Mouse (Mus musculus) fibroblast of lung, adult 2 months (primary cell): ENCODE measurements at regions not wholly inside any gene's neighbourhood (a gene's known extent, or its start where the extent isn't known, plus 50 kb on each side); places are given as distances from the start of the nearest gene placed in this dataset.

ENCODE experiments used
- DNase-seq: peaks from one replicate; pipeline ENCODE4 v3.0.0-alpha.2; 2011; ENCODE audit warnings: low read depth

- no peak for DNase-seq
Observed at GRCm38 (mm10) chr2:72825251-72825650, 155.0 kb downstream of the Sp3 start.

DNA sequence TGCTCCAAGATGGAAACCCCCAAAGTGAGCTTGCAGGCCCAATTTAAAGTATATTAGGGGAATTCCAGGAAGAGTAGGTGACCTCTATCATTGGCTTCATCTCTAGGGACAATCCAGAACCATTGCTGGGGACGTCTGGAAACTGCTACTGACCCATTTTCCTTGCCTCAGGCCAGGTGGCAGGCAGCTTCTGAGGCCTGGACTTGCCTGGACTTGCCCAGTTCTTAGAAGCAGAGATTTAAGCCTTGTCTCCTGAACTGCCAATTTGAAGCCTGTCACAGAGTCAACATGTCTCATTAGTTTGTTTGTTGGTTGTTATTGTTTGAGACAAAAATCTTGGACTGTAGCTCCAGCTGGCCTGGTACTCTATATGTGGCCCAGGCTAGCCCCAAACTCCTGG is 151.1 kb downstream of the Sp3 start:
- no peak for DNase-seq

DNA sequence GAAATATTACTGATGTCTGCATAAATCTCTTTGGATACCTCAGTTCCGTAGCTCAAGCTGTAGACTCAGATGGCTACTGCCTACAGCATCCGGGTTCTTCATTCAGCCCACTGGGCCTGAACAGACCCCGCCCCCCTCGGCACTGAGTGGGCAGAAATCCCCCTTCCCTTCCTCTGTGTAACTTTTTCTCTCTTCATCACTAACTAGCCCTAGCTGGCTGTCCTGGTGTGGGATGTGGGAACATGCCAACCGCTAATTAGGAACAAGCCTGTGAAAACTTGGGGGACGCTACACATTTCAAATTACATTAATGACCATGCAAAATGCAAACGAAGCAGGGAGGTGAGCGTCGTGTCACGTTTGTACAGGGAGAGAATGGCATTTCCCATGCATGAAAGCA is 147.5 kb downstream of the Sp3 start:
- DNase-seq, result no peak

DNA sequence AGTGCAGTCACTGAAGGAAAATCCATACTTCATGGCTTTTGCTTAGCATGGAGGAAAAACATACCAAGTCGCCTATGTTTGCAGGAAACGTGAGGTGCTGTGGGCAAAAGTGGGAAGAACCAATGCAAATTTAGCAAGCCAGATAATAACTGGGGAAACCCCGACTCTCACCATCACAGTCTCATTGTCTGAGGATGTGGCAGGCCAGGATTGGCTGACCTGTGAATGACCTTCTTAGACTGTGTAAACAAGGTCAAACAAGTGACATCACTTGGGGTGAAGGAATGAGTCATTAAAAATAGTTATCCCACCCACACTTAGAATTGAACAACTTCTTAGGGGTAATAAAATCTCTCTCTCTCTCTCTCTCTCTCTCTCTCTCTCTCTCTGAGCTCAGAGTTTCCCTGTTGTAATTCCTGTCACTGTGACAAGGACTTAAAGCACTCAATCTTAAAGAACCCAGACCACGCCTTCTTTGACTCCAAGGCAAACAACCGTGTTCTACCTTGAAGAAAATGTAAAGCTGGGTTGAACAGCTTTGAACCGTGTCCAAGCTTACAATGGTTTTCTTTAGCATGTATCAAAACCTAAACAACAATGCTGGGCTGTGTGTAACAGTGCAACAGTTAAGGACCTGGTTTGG is 142.0 kb downstream of the Sp3 start:
- DNase-seq, result no peak

- DNase-seq, result no peak
Observed at GRCm38 (mm10) chr2:72839673-72840072, 140.6 kb downstream of the Sp3 start.

DNA sequence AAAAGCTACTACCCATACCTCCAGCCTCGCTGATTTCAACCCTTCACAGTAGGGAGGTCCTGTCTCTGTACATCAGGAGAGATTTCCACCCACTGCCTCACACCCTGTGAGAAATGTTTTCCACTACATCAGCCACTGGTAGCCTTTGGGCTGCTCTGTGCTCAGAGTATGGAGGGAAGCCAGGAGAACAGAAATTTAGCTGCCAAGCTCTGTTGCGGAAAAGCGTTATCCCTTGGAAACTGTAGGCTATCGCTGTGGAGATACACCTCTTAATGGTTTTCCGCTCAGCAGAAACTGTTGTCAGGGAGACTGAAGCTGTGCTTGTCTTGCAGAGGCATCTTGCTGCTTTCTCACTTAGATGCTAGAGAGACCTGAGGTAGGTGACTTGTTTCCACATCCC is 138.9 kb downstream of the Sp3 start:
- no peak for DNase-seq

DNA sequence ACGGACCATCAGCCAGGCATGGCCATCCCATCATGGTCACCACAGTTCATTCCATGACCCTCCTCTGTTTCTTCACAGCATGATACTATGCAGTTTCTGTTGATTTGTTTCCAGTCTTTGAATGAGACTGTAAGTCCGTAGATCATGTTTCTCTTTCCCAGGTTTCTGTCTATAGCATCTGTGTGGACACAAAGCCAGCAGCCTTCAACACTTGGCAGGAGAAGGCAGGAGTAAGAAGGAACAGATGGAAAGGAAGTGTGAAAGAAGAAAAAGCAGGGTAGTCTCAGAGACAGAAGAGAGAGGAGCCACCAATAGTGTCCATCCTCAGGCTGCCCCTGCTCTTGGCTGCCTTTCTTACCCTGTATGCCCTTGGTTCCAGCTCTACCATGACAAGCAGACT is 136.6 kb downstream of the Sp3 start:
- no peak for DNase-seq

DNA sequence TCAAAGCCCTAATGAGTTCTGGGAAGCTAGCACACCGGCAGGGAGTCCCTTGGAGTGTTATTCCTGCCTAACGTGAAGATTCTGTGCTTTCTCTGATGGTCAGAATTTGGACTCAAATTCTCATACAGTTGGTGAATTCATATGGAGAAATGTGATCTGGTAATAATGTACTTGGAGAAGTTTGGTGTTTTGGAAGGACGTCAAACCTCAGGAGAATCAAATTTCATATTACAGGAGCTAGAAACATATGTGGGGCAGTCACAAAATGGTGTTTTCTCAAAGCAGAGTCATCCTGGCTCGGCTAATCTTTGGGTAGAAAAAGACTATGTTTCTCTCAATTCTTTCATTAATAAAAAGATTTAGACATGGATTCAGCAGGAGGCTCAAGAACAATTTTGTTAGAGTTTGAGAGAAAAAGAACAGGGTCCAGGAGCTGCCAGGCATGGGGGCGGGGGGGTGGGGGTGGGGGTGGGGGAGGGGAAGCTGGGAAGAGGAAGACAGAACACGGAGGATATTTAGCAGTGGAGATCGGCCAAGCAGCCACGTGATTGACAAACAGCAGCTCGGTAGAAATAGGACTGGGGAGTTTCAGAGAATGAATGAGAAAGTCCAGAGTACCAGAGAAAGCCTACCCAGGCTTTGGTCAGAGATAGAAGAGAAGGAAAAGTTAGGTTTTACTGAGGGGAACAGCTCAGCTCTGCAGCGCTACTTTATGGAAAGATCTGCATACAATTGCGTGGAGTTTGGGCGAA is 130.6 kb downstream of the Sp3 start:
- DNase-seq, result peak; percentile 15

DNA sequence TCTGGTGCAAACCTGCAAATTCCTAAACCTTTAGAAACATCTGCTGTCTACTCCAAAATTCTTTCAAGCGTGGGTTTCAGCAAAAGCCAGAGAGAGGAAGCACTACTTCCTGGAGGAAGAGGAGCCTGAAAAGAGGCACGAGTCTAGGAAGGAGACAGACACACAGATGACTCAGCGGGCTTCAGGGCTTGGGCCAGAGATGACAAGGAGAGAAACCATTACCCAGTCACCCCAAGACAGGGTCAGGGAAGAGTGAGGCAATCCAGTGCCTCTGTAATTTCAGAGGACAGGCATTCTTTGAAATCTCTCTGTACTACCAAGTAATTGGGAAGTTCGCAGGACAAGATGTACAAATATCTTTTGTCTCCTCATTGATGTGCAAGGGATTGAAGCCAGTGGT is 127.7 kb downstream of the Sp3 start:
- DNase-seq, result no peak

DNA sequence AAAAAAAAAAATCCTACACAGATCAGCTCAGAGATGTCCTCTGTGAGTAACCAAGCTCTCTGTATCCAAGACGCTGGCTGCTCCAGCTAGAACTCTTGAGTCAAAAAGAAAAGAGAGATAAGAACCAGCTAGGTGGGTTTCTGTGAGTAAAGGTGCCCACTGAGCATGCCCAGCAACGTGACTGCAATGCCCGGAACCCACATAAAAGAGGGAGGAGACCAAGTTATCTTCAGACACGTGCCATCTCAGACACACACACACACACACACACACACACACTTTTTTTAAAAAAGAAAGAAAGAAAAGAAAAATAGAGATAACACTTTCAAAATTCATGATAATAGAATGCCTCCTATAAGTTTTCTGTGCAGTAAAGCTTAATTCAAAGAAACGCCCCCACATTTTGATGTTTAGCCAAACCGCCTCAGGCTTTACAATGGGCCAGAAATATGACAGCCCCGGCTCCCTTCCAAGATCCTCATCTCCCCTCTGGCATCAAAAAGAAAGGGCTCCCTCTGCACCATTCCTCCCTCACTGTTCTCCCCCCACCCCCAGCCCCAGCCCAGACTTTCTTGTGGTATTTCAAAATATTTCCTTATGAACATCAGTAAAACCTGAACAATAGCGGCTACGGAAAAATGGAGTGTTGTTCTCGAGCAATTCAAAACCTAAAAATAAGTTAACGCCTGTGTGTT is 124.8 kb downstream of the Sp3 start:
- DNase-seq, result no peak

- no peak for DNase-seq
Observed at GRCm38 (mm10) chr2:72855971-72856755, 124.1 kb downstream of the Sp3 start.

DNA sequence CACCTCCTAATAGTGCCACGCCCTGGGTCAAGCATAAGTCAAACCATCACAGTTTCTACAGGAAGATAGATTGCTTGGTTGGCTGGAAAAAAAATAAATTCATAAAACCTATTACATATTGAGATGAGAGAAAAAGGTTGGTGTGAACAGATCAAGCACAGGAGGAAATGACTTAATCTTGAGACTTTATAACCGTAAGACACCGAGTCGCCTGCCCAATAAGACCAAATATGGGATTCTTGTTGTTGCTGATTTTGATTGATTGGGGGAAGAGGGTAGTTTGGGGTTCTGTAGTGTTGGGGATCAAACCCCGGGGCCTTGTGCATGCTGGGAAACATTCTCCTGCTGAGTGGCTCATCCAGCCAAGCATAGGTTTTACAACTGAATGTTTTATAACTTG is 122.9 kb downstream of the Sp3 start:
- DNase-seq, result no peak

GRCm38 (mm10) chr2:72865462-72866365 is 114.5 kb downstream of the Sp3 start:
- no peak for DNase-seq

DNA sequence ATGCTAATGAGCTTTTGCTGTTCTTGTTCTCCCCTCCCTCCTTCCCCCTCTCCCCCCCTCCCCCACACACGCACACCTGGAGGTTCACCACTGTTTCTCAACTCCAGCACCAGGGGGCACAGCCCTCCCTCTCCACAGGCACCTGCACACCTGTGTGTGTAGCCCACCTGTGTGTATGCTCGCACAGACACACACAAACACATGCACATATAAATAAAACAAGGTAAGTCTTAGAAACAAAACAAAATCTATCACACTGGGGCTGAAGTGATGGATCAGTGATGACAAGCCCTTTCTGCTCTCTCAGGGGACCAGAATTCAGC is 113.9 kb downstream of the Sp3 start:
- no peak for DNase-seq

- DNase-seq, result no peak
Observed at GRCm38 (mm10) chr2:72868173-72868572, 112.1 kb downstream of the Sp3 start.

DNA sequence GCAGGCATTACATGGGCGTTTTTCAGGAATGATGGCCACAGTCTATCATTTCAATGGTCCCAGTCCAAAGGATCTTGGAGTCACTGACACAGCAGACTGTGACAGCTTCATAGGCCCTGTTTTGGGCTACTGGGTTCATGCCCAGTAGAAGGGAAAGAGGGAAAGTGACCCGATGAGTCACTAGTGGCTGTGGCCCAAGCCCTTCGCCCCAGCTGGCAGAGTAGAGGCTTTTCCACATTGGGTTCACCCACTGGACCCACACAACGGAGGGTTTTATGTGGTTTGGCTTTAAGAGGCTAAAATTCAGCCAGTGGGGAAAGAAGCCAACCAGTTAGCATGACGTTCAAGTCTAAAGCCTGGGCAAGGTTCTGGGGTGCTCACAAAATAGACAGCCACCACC is 108.4 kb downstream of the Sp3 start:
- peak; percentile 77 for DNase-seq

- DNase-seq, result no peak
Observed at GRCm38 (mm10) chr2:72873948-72874347, 106.3 kb downstream of the Sp3 start.

GRCm38 (mm10) chr2:72874533-72874932 is 105.7 kb downstream of the Sp3 start:
- DNase-seq, result no peak

- DNase-seq, result no peak
Observed at GRCm38 (mm10) chr2:72875677-72876076, 104.6 kb downstream of the Sp3 start.

DNA sequence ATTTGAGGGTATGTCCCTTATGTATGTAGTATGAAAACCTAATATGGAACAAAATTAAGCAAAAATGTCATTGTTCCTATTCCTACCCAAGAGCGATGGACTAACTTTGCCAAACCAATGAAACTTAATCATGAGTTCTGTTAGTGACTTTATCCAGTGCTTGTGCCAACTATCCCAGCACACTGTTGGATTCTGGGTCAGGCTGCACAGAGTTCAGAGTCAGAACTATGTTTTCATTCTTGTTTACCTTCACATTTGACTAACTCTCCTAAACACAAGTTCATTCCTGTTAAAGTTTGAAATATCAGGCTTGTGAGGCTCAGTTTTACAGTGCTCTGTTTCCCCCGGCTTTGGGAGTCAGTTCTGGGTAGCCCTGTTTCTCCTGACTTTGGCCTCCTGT is 100.2 kb downstream of the Sp3 start:
- DNase-seq, result no peak

DNA sequence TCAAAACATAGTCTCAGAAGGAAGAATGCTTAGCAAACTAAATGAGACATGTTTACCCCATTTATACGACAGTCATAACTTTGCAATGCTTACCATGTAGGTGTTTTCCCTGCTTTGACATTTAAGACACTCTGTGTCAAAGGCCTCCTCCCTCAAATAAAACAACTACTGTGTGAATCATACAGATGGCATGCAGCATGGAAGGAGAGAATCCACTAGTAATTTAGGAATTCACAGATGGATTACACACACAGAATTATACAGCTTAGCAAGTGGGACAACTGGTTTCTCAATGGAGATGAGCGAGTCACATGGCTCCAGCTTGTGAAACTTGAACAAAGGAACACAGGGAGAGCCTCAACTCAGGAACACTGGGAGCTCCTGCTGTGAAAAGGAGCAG is 98.7 kb downstream of the Sp3 start:
- peak; percentile 21 for DNase-seq

DNA sequence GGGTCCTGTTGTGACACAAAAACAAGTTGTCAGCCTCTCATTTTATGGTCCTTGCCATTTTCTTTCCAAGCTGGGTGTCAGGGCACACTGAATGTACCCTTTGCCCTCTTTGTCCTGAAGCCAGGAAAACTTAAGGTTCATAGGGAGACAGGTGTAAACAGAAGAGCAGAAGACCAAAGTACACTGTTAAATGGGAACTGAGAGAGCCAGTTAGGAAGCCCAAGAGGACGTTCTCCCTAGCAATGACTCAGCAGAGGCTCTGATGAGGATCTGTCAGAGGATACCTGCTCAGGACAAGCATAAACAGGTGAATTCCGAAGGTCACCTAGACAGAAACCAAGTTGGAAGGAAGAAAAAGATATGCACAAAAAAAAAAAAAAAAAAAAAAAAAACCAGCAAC is 94.0 kb downstream of the Sp3 start:
- no peak for DNase-seq
